Mouse (Mus musculus) erythroblast, embryonic 14.5 days (primary cell): Measurements from ENCODE around the gene Myod1.

Source experiments
- GATA1 ChIP-seq: IDR thresholded peaks from 2 replicates; pipeline ENCODE4 v1.6.1; 2012; ENCODE audit warnings: low read length, inconsistent platforms, mixed read lengths
- TAL1 ChIP-seq: IDR thresholded peaks from 3 replicates; pipeline ENCODE4 v1.6.1; 2012; ENCODE audit warnings: low read length, inconsistent platforms, mixed read lengths

GRCm38 (mm10) chr7:46387430-46387829, 11.2 kb downstream of the Myod1 start:
- TF ChIP-seq GATA1 (no peak), TAL1 (no peak)
